Mouse (Mus musculus): ENCODE measurements around the gene Axin2. TPM values are rescaled to one million over a fixed set of nuclear protein-coding genes. Genes with fewer than 3 reads are reported as not detected.

The Axin2 gene
- polyA plus RNA-seq, 1 experiment = 2.5 TPM

DNA sequence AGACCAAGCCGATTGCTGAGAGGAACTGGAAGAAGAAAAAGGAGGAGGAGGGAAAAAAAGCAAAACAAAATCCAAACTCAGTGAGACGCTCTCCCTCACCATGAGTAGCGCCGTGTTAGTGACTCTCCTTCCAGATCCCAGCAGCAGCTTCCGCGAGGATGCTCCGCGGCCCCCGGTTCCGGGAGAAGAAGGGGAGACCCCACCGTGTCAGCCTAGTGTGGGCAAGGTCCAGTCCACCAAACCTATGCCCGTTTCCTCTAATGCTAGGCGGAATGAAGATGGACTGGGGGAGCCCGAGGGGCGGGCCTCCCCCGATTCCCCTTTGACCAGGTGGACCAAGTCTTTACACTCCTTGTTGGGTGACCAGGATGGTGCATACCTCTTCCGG lies 3.0 kb downstream of the Axin2 start:
- TF ChIP-seq POLR2A (IDR thresholded peaks at IDR 0.05; ENCODE audit: borderline replicate concordance, control insufficient read depth, low read depth, low read length) (no peak), CTCF (IDR thresholded peaks at IDR 0.05; ENCODE audit: control insufficient read depth, insufficient read depth, low read length) (no peak)
- Histone ChIP-seq H3K27ac (ENCODE audit: control insufficient read depth, insufficient read depth, low read depth, low read length, poor library complexity) (no peak overlapping the region), H3K4me1 (ENCODE audit: control insufficient read depth, insufficient read depth, low read length) (no peaks in the 10 kb centered on the region), H3K4me3 (replicated peaks; ENCODE audit: control insufficient read depth, low read depth, low read length) (no peak overlapping the region)
- 4% methylated on average over 17 of the region's 17 CpGs for WGBS

DNA sequence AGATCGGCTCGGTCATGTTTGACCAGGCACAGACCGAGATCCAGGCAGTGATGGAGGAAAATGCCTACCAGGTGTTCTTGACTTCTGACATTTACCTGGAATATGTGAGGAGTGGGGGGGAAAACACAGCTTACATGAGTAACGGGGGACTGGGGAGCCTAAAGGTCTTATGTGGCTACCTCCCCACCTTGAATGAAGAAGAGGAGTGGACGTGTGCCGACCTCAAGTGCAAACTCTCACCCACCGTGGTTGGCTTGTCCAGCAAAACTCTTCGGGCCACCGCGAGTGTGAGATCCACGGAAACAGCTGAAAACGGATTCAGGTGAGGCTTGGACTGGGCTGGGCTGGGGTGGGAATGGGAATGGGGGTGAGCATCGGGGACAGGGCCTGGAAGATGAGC lies 3.6 kb downstream of the Axin2 start:
- Histone ChIP-seq H3K4me3 (replicated peaks; ENCODE audit: control insufficient read depth, low read depth, low read length) (no peak overlapping the region), H3K4me1 (ENCODE audit: control insufficient read depth, insufficient read depth, low read length) (no peaks in the 10 kb centered on the region), H3K27ac (ENCODE audit: control insufficient read depth, insufficient read depth, low read depth, low read length, poor library complexity) (no peak overlapping the region)
- WGBS = 26% methylated on average over 13 of the region's 13 CpGs
- TF ChIP-seq POLR2A (IDR thresholded peaks at IDR 0.05; ENCODE audit: borderline replicate concordance, control insufficient read depth, low read depth, low read length) (no peak), CTCF (IDR thresholded peaks at IDR 0.05; ENCODE audit: control insufficient read depth, insufficient read depth, low read length) (no peak)

DNA sequence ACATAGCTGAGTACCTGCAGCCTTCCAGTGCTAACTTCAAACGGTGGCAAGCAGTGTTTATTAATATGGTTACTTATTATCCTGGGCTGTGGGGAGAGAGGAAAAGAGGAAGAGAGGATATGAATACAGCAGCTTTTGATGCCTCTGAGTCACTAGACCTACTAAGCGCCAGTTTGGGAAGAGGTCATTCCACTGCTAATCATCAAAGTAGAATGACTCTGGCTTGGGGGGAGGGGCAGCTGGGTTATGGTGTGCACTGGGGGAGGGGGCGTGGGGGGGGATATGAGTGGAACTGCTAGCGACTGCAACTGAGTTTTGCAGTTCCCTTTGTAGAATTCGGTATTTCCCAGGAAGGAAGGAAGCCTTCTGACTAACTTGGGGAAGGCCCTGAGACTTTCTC lies 4.2 kb downstream of the Axin2 start:
- H3K27ac ChIP-seq (ENCODE audit: control insufficient read depth, insufficient read depth, low read depth, low read length, poor library complexity) = no peak overlapping the region

DNA sequence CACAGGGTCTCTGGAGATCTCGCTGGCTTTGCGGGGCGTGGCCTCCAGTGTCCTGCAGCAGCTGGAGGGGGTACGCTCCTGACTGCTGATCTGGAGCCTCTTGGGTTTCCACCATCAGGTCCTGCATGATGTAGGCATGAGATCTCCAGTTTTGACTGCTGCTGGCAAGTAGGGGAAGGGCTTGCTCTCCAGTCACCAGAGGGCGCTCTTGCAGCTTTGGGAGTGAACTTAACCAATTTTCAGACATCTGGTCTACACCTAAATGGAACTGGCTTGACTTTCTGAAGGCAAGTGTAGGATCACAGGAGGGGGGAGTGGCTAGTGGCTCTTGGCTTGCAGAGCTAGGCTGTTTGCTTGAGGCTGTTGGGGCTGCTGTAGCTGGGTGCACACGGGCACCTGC lies 5.1 kb downstream of the Axin2 start:
- WGBS = 17% methylated on average over 6 of the region's 6 CpGs
- TF ChIP-seq CTCF (IDR thresholded peaks at IDR 0.05; ENCODE audit: control insufficient read depth, insufficient read depth, low read length) = peak; percentile 66
- no peak for TF ChIP-seq POLR2A (IDR thresholded peaks at IDR 0.05; ENCODE audit: borderline replicate concordance, control insufficient read depth, low read depth, low read length)
- Histone ChIP-seq H3K27ac (ENCODE audit: control insufficient read depth, insufficient read depth, low read depth, low read length, poor library complexity) (no peak overlapping the region), H3K4me3 (replicated peaks; ENCODE audit: control insufficient read depth, low read depth, low read length) (no peak overlapping the region), H3K4me1 (ENCODE audit: control insufficient read depth, insufficient read depth, low read length) (no peaks in the 10 kb centered on the region)

More for the DNA sequence above, 4.2 kb downstream of the Axin2 start:
- no peak overlapping the region for H3K4me3 ChIP-seq (replicated peaks; ENCODE audit: control insufficient read depth, low read depth, low read length)
- WGBS = 19% methylated on average over 5 of the region's 5 CpGs
- no peaks in the 10 kb centered on the region for H3K4me1 ChIP-seq (ENCODE audit: control insufficient read depth, insufficient read depth, low read length)
- TF ChIP-seq CTCF (IDR thresholded peaks at IDR 0.05; ENCODE audit: control insufficient read depth, insufficient read depth, low read length) = no peak
- no peak for TF ChIP-seq POLR2A (IDR thresholded peaks at IDR 0.05; ENCODE audit: borderline replicate concordance, control insufficient read depth, low read depth, low read length)

DNA sequence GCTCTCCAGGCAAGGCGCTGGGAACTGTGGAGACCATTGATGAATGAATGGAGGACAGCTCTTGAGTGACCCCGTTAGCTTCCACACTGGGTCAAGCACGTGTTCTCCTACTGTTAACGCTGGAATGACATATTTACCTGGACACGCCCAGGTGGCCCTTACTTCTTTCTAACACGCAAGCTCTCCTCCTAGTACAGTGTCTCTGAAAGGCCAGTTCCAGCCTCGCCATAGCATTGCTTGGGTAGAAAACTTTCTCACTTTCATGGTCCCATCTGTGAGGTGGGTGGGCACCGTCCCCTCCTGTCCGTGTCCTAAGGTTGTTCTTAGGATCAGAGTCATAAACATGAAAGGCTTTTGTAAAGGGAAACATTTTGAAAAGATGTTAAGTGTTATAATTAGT lies 5.7 kb downstream of the Axin2 start:
- WGBS = 84% methylated on average over 9 of the region's 9 CpGs
- TF ChIP-seq POLR2A (IDR thresholded peaks at IDR 0.05; ENCODE audit: borderline replicate concordance, control insufficient read depth, low read depth, low read length) = no peak
- TF ChIP-seq CTCF (IDR thresholded peaks at IDR 0.05; ENCODE audit: control insufficient read depth, insufficient read depth, low read length) = no peak
- H3K27ac ChIP-seq (ENCODE audit: control insufficient read depth, insufficient read depth, low read depth, low read length, poor library complexity) = no peak overlapping the region
- no peaks in the 10 kb centered on the region for H3K4me1 ChIP-seq (ENCODE audit: control insufficient read depth, insufficient read depth, low read length)
- H3K4me3 ChIP-seq (replicated peaks; ENCODE audit: control insufficient read depth, low read depth, low read length) = no peak overlapping the region

DNA sequence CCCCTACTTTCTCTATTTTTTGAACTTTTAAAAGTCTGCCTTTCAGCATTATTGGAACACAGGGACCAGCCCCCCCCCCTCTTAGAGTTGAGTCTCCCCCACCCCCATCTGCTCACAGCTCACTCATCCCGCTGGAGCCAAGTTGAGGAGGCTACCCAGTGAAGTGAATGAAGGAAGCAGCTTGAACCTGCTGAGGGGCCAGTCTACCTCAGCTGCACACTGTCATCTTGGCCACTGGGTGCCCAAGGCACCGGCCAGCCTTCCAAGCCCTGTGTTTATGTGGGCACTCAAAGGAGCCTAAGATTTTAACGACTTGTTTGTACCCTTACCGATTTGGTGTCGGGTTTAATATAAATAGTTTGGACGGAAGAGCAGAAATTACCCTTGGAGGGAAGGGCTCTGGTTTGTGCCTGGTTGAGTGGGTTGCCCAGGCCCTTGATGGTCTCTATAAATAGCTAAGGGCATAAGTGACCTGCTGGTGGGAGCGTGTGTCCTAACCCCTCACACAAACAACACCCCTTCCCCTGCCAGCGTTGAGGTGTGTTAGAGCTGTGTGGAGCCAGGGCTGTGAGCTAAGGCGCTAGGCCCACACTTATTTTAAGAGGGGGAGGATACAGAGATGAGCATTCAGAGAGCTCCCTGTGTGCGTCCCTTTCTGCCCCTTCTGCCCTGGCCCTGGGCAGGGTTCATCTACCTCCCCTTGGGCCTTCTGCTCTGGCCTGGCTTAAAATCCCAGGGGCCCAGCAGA lies 6.4 kb downstream of the Axin2 start:
- TF ChIP-seq POLR2A (IDR thresholded peaks at IDR 0.05; ENCODE audit: borderline replicate concordance, control insufficient read depth, low read depth, low read length) = no peak
- TF ChIP-seq CTCF (IDR thresholded peaks at IDR 0.05; ENCODE audit: control insufficient read depth, insufficient read depth, low read length) = no peak
- H3K4me1 ChIP-seq (ENCODE audit: control insufficient read depth, insufficient read depth, low read length) = no peaks in the 10 kb centered on the region
- H3K27ac ChIP-seq (ENCODE audit: control insufficient read depth, insufficient read depth, low read depth, low read length, poor library complexity) = no peak overlapping the region
- WGBS = 77% methylated on average over 10 of the region's 10 CpGs
- H3K4me3 ChIP-seq (replicated peaks; ENCODE audit: control insufficient read depth, low read depth, low read length) = no peak overlapping the region

DNA sequence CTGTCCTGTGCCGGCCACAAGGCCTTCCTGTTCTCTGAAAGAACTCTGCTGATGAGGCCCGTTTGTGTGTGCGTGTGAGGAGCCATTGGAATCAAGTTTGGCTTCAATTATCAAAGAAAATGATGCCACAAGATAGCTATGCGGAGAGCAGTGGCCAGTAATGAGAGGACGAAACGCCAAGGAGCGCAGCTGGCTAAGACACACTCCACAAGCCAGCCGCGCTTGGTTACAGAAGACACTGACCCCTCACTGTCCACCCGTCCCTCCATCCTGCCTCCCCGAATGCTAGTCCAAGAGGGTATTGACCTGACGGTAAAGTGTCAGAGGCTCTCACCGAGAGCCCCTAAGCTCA lies 6.9 kb downstream of the Axin2 start:
- Histone ChIP-seq H3K4me1 (ENCODE audit: control insufficient read depth, insufficient read depth, low read length) (no peaks in the 10 kb centered on the region), H3K4me3 (replicated peaks; ENCODE audit: control insufficient read depth, low read depth, low read length) (no peak overlapping the region), H3K27ac (ENCODE audit: control insufficient read depth, insufficient read depth, low read depth, low read length, poor library complexity) (no peak overlapping the region)
- TF ChIP-seq CTCF (IDR thresholded peaks at IDR 0.05; ENCODE audit: control insufficient read depth, insufficient read depth, low read length) (no peak), POLR2A (IDR thresholded peaks at IDR 0.05; ENCODE audit: borderline replicate concordance, control insufficient read depth, low read depth, low read length) (no peak)
- 79% methylated on average over 13 of the region's 13 CpGs for WGBS

DNA sequence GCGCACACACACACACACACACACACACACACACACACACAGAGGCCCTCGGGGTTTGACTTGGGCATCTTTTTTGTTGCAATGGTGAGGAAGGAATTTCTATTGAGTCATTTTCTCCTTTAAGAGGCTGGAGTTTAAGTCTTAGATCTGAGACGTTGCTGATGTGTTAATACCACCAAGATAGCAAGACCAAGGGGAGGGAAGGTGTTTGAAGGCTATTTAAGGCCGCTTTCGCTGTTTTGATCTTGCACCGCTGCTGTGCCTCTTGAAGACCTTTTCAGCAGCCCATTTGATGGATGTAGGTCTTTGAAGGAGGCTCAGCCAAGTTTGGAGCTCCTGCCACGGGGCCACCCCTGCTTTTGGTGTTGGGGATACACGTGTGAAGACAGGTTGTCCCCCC lies 7.9 kb downstream of the Axin2 start:
- no peak overlapping the region for H3K27ac ChIP-seq (ENCODE audit: control insufficient read depth, insufficient read depth, low read depth, low read length, poor library complexity)
- no peaks in the 10 kb centered on the region for H3K4me1 ChIP-seq (ENCODE audit: control insufficient read depth, insufficient read depth, low read length)
- 69% methylated on average over 8 of the region's 8 CpGs for WGBS
- H3K4me3 ChIP-seq (replicated peaks; ENCODE audit: control insufficient read depth, low read depth, low read length) = no peak overlapping the region
- no peak for TF ChIP-seq POLR2A (IDR thresholded peaks at IDR 0.05; ENCODE audit: borderline replicate concordance, control insufficient read depth, low read depth, low read length)
- no peak for TF ChIP-seq CTCF (IDR thresholded peaks at IDR 0.05; ENCODE audit: control insufficient read depth, insufficient read depth, low read length)

DNA sequence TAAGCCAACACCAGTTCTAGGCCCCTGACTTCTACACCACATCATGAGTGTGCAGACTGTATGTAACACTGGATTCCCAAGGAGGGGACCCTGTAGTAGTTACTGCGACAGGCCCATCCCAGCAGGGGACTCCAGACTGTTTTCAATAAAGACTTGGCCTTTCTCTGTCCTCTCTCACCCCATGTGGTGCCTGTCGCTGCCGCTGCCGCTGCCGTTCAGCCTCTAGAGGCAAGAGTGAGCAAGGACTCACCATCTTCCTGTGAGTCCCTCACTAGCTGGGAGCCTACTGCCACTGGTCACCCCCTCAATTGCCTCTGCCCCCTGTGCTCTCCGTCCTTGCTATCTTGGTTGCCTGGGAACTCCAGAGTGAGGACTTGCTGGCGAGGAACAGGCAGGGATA lies 8.6 kb downstream of the Axin2 start:
- Histone ChIP-seq H3K27ac (ENCODE audit: control insufficient read depth, insufficient read depth, low read depth, low read length, poor library complexity) (no peak overlapping the region), H3K4me3 (replicated peaks; ENCODE audit: control insufficient read depth, low read depth, low read length) (no peak overlapping the region), H3K4me1 (ENCODE audit: control insufficient read depth, insufficient read depth, low read length) (no peaks in the 10 kb centered on the region)
- 65% methylated on average over 7 of the region's 7 CpGs for whole genome bisulfite sequencing
- TF ChIP-seq POLR2A (IDR thresholded peaks at IDR 0.05; ENCODE audit: borderline replicate concordance, control insufficient read depth, low read depth, low read length) = no peak
- no peak for TF ChIP-seq CTCF (IDR thresholded peaks at IDR 0.05; ENCODE audit: control insufficient read depth, insufficient read depth, low read length)

All from bone marrow, adult 2 months (tissue).